Mouse (Mus musculus) urinary bladder, postnatal 25 days (tissue): ENCODE measurements at regions not wholly inside any gene's neighbourhood (a gene's known extent, or its start where the extent isn't known, plus 50 kb on each side); places are given as distances from the start of the nearest gene placed in this dataset.
A peak's percentile ranks its signal among the peaks of the same experiment; 100 is the strongest.

Experiments used
- DNase-seq: peaks from one replicate; pipeline ENCODE4 v3.0.0; 2022; ENCODE audit warnings: low spot score

- no peak for DNase-seq
These were observed 176.4 kb upstream of the Azi2 start for GRCm38 (mm10) chr9:117863944-117864343.

GRCm38 (mm10) chr9:117863318-117863717 lies 177.0 kb upstream of the Azi2 start:
- no peak for DNase-seq

GRCm38 (mm10) chr9:117859580-117860045 lies 180.7 kb upstream of the Azi2 start:
- DNase-seq = no peak

- no peak for DNase-seq
These were observed 196.8 kb upstream of the Azi2 start for GRCm38 (mm10) chr9:117843531-117843930.

- DNase-seq = no peak
These were observed 203.5 kb upstream of the Azi2 start for GRCm38 (mm10) chr9:117836696-117837380.

- no peak for DNase-seq
These were observed 203.9 kb upstream of the Rbms3 start for GRCm38 (mm10) chr9:117833586-117833985.

- DNase-seq = no peak
These were observed 184.9 kb upstream of the Rbms3 start for GRCm38 (mm10) chr9:117814661-117815060.

GRCm38 (mm10) chr9:117813216-117813615 lies 183.5 kb upstream of the Rbms3 start:
- peak; percentile 10 for DNase-seq

- no peak for DNase-seq
These were observed 176.1 kb upstream of the Rbms3 start for GRCm38 (mm10) chr9:117805812-117806211.

- no peak for DNase-seq
These were observed 154.5 kb upstream of the Rbms3 start for GRCm38 (mm10) chr9:117784186-117784591.

GRCm38 (mm10) chr9:117754651-117755050 lies 124.9 kb upstream of the Rbms3 start:
- DNase-seq = no peak

- no peak for DNase-seq
These were observed 123.8 kb upstream of the Rbms3 start for GRCm38 (mm10) chr9:117753466-117753865.

GRCm38 (mm10) chr9:117744906-117745305 lies 115.2 kb upstream of the Rbms3 start:
- DNase-seq = no peak

- no peak for DNase-seq
These were observed 99.7 kb upstream of the Rbms3 start for GRCm38 (mm10) chr9:117729366-117729765.

- DNase-seq = no peak
These were observed 90.5 kb upstream of the Rbms3 start for GRCm38 (mm10) chr9:117720161-117720598.

GRCm38 (mm10) chr9:117717346-117717745 lies 87.6 kb upstream of the Rbms3 start:
- DNase-seq = no peak

- no peak for DNase-seq
These were observed 86.8 kb upstream of the Rbms3 start for GRCm38 (mm10) chr9:117716476-117716875.

GRCm38 (mm10) chr9:117714741-117715675 lies 85.3 kb upstream of the Rbms3 start:
- no peak for DNase-seq

GRCm38 (mm10) chr9:117713121-117713520 lies 83.4 kb upstream of the Rbms3 start:
- no peak for DNase-seq

- DNase-seq = no peak
These were observed 82.1 kb upstream of the Rbms3 start for GRCm38 (mm10) chr9:117711793-117712192.

GRCm38 (mm10) chr9:117710966-117711365 lies 81.3 kb upstream of the Rbms3 start:
- no peak for DNase-seq

GRCm38 (mm10) chr9:117709677-117710076 lies 80.0 kb upstream of the Rbms3 start:
- no peak for DNase-seq

GRCm38 (mm10) chr9:117693001-117693400 lies 63.3 kb upstream of the Rbms3 start:
- no peak for DNase-seq
